Mouse (Mus musculus): ENCODE results near the gene Sptan1.

DNA sequence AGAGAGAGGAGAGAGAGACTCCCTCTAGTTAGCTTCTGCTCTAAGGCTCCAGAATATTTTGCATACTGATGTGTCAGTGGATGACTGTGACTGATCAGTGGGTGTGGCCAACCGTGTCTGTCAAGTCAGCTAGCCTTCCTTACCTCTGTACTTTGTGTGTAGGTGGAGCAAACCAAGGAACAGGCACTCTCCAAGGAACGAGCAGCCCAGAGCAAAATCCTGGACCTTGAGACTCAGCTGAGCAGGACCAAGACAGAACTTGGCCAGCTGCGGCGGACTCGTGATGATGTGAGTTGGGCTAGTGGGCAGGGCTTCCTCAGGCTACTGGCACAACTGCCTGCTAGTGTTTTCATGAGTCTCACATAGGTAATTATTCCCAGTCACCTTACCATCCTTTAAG lies 38.8 kb upstream of the Sptan1 start:
- no peak for TF ChIP-seq GATA1 (IDR thresholded peaks at IDR 0.05; ENCODE audit: borderline replicate concordance, low read length)
- TF ChIP-seq FLI1 (IDR thresholded peaks at IDR 0.05; ENCODE audit: low read length): no peak
